Mouse (Mus musculus) embryonic fibroblast, embryonic 13.5 days (primary cell): ENCODE data around the gene Rpl36a. TPM values are rescaled to one million over a fixed set of nuclear protein-coding genes. Genes with fewer than 3 reads are reported as not detected.
A peak's percentile ranks its signal among the peaks of the same experiment; 100 is the strongest.
"Not testable (repeated sequence)": the region's sequence is repeated elsewhere in the genome, so short reads cannot be mapped to it uniquely, and the experiment has no call there.

ENCODE experiments used
- H3K27ac ChIP-seq: 2 replicates; pipeline ENCODE4 v1.5.1; 2012; ENCODE audit warnings: low read length, control low read depth, inconsistent platforms; ENCODE audit not compliant: insufficient read depth
- H3K4me1 ChIP-seq: 2 replicates; pipeline ENCODE4 v1.6.1; 2011; ENCODE audit warnings: low read length; ENCODE audit not compliant: control insufficient read depth, insufficient read depth
- H3K4me3 ChIP-seq: 2 replicates; pipeline ENCODE4 v1.5.1; 2011; ENCODE audit warnings: mild to moderate bottlenecking, control low read depth, low read length; ENCODE audit not compliant: insufficient read depth
- CTCF ChIP-seq: IDR thresholded peaks from 2 replicates; pipeline ENCODE4 v1.5.1; 2011; ENCODE audit warnings: mild to moderate bottlenecking, control low read depth, low read length, moderate library complexity, borderline replicate concordance; ENCODE audit not compliant: insufficient read depth
- POLR2A ChIP-seq: IDR thresholded peaks from 2 replicates; pipeline ENCODE4 v1.6.1; 2011; ENCODE audit warnings: low read depth, mild to moderate bottlenecking, control low read depth, low read length, moderate library complexity
- polyA plus RNA-seq: library from polyadenylated mRNA; stranded (reverse); fragments of >200 nt; gene quantifications from 2 replicates; pipeline ENCODE4 v1.2.4, GENCODE M21; 2011; ENCODE audit warnings: low read depth; ENCODE audit not compliant: missing spikeins, insufficient read length

Rpl36a gene
- polyA plus RNA-seq, result 765 and 790 TPM in 2 replicates

DNA sequence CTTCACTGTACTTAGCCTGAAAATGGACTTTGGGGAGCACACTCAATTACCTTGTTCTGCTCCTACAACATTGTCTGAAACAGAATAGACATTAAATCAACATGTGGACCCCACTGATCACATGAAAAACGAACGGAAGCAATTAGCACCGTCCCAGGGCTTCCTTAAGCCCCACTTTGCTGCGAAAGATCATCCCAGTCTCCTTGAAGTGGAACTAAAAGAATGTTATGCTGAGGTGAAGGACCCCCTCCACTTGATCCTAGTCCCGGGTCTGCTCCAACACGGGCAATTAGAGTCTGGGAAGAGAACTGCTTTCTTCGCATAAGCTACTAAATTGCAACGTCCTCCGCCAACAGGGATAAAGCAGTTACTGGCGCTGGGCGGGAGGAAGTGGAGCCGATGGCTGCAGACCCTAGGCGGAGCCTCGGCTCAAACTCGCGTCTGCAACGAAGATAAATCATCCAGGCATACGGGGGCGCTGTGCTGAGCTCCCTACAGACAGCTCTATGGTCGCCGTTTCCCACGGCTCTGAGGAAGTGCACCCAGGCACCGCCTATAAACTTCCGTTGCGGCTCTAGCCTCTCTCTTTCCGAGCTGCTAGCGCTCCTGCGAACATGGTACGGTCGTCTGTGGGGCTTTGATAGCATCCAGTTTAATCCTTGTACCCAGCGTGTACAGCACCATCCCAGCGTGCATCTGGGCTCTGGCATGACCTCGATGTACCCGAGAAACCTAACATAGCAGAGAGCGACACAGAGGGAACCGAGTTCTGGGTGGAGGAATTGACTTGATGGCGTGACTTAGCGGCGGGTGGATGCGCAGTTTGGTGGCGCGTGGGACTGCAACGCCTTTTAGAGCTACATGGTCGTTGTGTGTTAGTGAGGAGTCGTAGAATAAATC is at the start of gene Rpl36a:
Rpl36a (plus strand) TSS at position 552 of the 900 bp plus-strand sequence.
- TF ChIP-seq CTCF (0 out of 2 replicates have a peak, but pooled peaks have one; percentile 24), POLR2A (peak; percentile 94)
- peak within 1 kb of the TSS; percentile 73 for H3K4me3 ChIP-seq

DNA sequence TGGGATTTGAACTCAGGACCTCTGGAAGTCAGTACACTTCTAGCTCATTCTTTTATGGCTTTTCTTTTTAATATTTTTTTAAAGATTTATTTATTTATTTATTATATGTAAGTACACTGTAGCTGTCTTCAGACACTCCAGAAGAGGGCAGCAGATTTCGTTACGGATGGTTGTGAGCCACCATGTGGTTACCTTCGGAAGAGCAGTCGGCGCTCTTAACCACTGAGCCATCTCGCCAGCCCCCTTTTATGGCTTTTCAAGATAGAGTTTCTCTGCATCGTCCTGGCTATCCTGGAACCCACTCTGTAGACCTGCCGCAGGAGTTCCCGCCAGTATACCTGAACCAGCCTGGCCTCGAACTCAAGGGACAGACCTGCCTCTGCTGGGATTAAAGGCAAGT is 45.7 kb upstream of the Rpl36a start:
- not testable (repeated sequence) for H3K27ac ChIP-seq, H3K4me1 ChIP-seq
- H3K4me3 ChIP-seq, result peak overlapping the region; percentile 98

More for the DNA sequence above, at the start of gene Rpl36a:
- H3K27ac ChIP-seq, result peak within 1 kb of the TSS; percentile 89
- no peaks in the 10 kb centered on the region for H3K4me1 ChIP-seq

DNA sequence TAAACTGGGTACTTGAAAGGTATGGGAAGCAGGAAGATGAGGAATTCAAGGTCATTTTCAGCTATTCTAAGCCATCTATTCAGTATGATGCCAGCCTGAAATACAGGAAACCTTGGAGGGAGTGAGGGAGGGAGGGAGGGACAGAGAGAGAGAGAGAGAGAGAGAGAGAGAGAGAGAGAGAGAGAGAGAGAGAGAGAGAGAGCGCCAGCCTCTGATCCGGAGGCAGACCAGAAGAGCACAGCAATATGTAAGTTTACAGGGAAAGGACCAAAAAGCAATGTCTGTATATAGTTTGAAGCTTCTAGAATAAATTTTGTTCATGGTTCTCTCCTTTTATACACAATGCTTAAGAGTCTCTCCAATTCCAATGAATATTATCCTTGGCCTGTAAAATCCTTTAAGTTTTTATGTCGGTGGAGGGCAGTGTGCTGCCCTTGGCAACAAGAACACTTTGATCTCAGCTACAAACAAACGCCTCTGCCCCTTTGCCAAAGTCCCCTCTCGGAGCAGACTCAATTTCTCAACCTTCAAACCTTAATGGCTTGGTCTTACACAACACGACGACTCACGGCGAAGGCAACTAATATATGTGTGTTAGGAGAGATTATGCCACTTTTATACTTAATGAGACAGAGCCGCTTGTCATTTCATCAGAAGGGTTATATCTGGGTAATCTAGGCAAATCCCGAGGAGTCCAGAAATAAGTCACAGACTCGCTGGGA is 44.9 kb upstream of the Rpl36a start:
- TF ChIP-seq CTCF, result no peak
- no peak for TF ChIP-seq POLR2A
- no peak overlapping the region for H3K27ac ChIP-seq

DNA sequence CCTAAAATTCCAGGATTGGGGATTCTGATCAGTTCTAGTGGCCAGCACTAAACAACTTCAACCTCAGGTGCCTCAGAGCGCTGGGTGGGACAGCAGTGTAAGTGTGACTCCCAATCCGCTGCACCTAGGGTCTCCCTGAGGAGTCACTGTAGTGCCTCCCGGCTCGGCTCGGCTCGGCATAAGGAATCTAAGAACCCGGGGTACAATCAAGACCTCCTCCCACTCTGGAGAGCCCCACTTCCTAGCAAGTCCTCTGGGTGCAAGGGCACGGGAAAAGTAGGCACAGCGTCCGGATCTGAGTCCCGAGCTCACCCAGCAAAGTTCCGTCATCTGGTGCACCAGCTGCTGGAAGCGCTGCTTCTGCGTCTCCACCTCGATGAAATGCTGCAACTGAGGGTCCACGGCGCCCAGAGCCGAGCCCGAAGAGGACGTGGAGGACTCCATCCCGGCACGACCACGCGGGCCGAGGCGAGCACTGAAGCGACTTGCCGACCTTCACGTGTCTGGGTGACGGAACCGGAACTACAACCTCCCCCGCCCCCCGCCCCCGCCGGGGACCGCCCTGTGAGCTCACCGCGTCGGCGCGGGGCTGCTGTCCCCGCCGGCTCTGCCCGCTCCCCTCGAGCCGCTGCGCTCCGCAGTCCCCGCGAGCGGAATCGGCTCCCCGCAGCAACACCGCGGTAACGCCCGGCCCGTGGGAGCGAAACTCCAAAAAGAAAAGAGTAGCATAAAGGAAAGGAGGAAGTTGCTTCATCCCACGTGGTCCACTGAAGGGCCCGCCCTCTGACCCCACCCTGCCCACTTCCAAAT is 44.1 kb upstream of the Rpl36a start, which contains the start of gene Timm8a1:
Timm8a1 (minus strand) TSS at position 721 of the 810 bp plus-strand sequence.
- Histone ChIP-seq H3K27ac (peak within 1 kb of the TSS; percentile 88), H3K4me1 (no peaks in the 10 kb centered on the region), H3K4me3 (peak within 1 kb of the TSS; percentile 98)
- TF ChIP-seq CTCF, result no peak
- peak; percentile 35 for TF ChIP-seq POLR2A

More for the DNA sequence above, 44.9 kb upstream of the Rpl36a start:
- Histone ChIP-seq H3K4me3 (peak overlapping the region; percentile 98), H3K4me1 (no peaks in the 10 kb centered on the region)

DNA sequence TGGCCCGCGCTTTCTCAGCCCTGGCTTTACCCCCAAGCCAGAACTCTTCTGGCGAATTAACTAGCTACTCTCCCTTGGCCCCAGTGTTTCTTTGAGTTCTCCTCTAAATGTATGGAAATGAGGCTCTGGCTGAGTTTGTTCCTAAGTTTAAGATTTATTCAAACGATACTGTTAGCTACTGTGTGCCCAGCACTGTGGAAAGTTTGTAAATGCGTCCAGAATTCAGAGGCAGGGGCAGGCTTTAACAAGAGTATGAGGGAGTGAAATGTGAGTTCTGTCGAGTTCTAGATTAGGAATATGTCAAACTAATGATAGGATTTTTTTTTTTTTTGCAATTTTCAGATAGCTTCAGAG is 43.5 kb upstream of the Rpl36a start:
- H3K4me3 ChIP-seq, result peak overlapping the region; percentile 66
- TF ChIP-seq POLR2A, result no peak
- no peak for TF ChIP-seq CTCF
- no peaks in the 10 kb centered on the region for H3K4me1 ChIP-seq
- H3K27ac ChIP-seq, result no peak overlapping the region

DNA sequence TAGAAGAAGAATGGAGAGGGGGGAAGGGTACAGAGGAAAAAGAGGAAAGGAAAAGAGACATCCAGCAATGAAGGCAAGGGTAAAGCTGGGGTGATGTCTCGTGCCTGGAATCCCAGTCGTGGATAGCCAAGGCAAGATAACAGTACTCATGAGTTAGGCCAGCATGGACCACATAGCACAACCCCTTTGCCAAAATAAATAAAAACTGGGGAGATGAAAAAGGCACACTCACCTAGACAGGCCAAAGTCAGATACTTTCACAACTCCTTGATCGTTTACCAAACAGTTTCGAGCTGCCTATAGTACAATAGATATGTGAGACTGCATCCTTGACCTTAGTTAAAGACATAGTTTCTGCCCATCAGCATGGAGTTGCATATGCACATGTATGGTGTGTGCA is 38.1 kb upstream of the Rpl36a start:
- H3K4me1 ChIP-seq, result no peaks in the 10 kb centered on the region
- no peak overlapping the region for H3K4me3 ChIP-seq
- TF ChIP-seq CTCF, result no peak
- TF ChIP-seq POLR2A, result no peak
- no peak overlapping the region for H3K27ac ChIP-seq

DNA sequence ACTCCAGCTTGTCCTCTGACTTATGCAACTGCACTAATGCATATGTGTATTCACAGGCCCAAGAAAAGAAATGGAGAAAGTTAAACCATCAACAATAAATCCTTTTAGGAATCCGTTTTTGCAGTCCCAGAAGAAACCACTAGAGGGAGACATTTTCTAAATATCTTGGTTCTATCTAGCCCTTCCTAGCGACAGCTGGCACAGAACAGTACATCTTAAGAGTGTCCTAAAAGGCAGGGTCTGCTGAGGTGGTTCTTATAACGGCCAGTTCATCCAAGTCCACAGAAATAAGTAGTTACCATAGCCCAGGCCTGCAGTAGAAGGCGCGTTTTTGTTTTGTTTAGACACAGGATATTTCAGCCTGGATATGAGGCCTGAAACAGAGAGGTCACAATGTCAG is 34.6 kb upstream of the Rpl36a start:
- Histone ChIP-seq H3K4me3 (no peak overlapping the region), H3K4me1 (no peaks in the 10 kb centered on the region), H3K27ac (no peak overlapping the region)
- TF ChIP-seq POLR2A (no peak), CTCF (no peak)

DNA sequence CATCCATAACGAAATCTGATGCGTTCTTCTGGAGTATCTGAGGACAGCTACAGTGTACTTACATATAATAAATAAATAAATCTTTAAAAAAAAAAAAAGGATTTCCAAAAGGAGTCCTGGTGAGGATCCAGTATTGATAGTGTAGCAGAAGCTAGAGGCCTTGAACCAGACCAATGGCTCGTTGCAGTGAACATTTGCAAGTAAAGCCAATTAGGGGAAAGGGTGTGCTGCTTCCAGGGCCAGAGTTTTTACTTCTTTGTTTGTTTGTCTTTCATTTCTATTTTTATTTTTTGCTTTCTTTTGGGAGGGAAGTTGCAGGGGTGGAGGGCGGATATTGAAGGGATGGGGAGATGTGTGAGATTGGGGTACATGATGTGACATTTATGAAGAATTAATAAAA is 32.1 kb upstream of the Rpl36a start:
- TF ChIP-seq POLR2A (no peak), CTCF (no peak)
- Histone ChIP-seq H3K4me1 (no peaks in the 10 kb centered on the region), H3K4me3 (no peak overlapping the region), H3K27ac (no peak overlapping the region)

DNA sequence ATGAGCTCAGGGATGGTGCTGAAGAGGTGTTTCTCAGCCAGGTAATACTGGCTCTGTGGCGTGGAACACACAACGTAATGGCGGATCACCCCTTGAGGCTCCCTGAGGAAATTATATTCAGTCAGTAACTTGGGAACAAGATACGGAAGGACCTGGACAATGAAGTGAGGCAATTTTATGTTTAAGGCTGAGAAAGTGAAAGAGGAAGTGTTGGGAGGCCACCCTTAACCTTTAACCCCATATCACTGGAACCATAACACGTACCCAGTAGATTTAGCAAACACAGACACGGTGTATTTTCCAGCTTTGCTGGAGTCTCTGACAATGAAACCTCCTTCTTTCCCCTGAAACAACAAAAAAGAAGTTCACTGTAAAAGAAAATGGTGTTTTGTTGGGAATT is 31.0 kb upstream of the Rpl36a start:
- TF ChIP-seq POLR2A, result no peak
- no peak for TF ChIP-seq CTCF
- H3K27ac ChIP-seq, result no peak overlapping the region
- no peaks in the 10 kb centered on the region for H3K4me1 ChIP-seq
- H3K4me3 ChIP-seq, result no peak overlapping the region

DNA sequence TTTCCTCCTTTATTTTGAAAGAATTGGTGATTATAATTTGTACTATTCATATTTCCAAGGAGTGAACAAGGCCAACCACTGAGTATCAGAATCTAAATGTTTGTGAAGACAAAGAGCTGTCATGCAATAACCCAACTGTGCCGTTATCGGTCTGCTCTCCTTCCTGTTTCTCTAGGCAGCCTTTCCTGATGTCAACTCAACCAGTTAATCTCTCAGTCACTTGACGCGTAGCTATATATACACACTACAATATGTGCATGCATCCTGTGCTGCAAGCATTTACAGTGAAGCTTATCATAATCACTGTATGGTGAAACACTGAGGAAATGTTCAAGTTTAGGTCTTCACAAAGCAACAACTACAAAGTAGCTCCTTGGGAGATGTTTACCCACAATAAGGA is 21.1 kb upstream of the Rpl36a start:
- TF ChIP-seq POLR2A (no peak), CTCF (no peak)
- Histone ChIP-seq H3K27ac (no peak overlapping the region), H3K4me1 (no peaks in the 10 kb centered on the region)

More for the DNA sequence above, 21.1 kb upstream of the Rpl36a start:
- H3K4me3 ChIP-seq, result no peak overlapping the region
